Mouse (Mus musculus) myocyte (in vitro differentiated cells): Measurements from ENCODE around the gene AI661453. TPM values are rescaled to one million over a fixed set of nuclear protein-coding genes. Genes with fewer than 3 reads are reported as not detected.

Source experiments
- H3K27me3 ChIP-seq: one replicate; pipeline ENCODE4 v1.6.1; 2011; ENCODE audit not compliant: control insufficient read depth, insufficient read depth, insufficient read length
- H3K36me3 ChIP-seq: one replicate; pipeline ENCODE4 v1.6.1; 2011; ENCODE audit not compliant: control insufficient read depth, insufficient read depth
- H3K4me2 ChIP-seq: one replicate; pipeline ENCODE4 v1.6.1; 2011; ENCODE audit warnings: low read depth, control low read depth
- H3K4me3 ChIP-seq: one replicate; pipeline ENCODE4 v1.5.1; 2011; ENCODE audit warnings: mild to moderate bottlenecking, control low read depth, moderate library complexity
- H3K79me2 ChIP-seq: one replicate; pipeline ENCODE4 v1.6.1; 2011; ENCODE audit not compliant: control insufficient read depth, insufficient read depth
- H3ac ChIP-seq: one replicate; pipeline ENCODE4 v1.6.1; 2011; ENCODE audit not compliant: control insufficient read depth, insufficient read length
- CEBPB ChIP-seq: IDR thresholded peaks from 2 replicates; pipeline ENCODE4 v1.6.1; 2011; ENCODE audit warnings: mild to moderate bottlenecking, moderate library complexity; ENCODE audit not compliant: poor library complexity, insufficient read depth, severe bottlenecking
- E2F4 ChIP-seq: IDR thresholded peaks from one replicate; pipeline ENCODE4 v1.6.1; 2011; ENCODE audit warnings: mild to moderate bottlenecking, control low read depth, moderate library complexity; ENCODE audit not compliant: insufficient read depth
- MAX ChIP-seq: IDR thresholded peaks from one replicate; pipeline ENCODE4 v1.6.1; 2011; ENCODE audit warnings: low read depth, mild to moderate bottlenecking, control low read depth
- MYOD1 ChIP-seq, 3 experiments: IDR thresholded peaks; one replicate each; pipeline ENCODE4 v1.6.1; 2011; ENCODE audit warnings: control low read depth in 2 of 3, low read depth in 2 of 3, mild to moderate bottlenecking in 2 of 3, moderate library complexity in 1 of 3; ENCODE audit not compliant: insufficient read length in 2 of 3, control insufficient read depth in 1 of 3
- MYOG ChIP-seq, 3 experiments: IDR thresholded peaks; one replicate each; pipeline ENCODE4 v1.6.1; 2011; ENCODE audit warnings: control low read depth in 2 of 3, low read depth in 2 of 3, mild to moderate bottlenecking in 2 of 3; ENCODE audit not compliant: insufficient read length in 2 of 3, control insufficient read depth in 1 of 3, insufficient read depth in 1 of 3
- POLR2A ChIP-seq: IDR thresholded peaks from one replicate; pipeline ENCODE4 v1.6.1; 2011; ENCODE audit warnings: low read depth, mild to moderate bottlenecking, control low read depth, moderate library complexity; ENCODE audit not compliant: insufficient read length
- POLR2AphosphoS2 ChIP-seq: IDR thresholded peaks from one replicate; pipeline ENCODE4 v1.6.1; 2011; ENCODE audit warnings: low read depth, control low read depth; ENCODE audit not compliant: insufficient read length
- REST ChIP-seq: IDR thresholded peaks from one replicate; pipeline ENCODE4 v1.6.1; 2011; ENCODE audit warnings: mild to moderate bottlenecking, control low read depth, moderate library complexity; ENCODE audit not compliant: insufficient read depth, insufficient read length
- SRF ChIP-seq: IDR thresholded peaks from one replicate; pipeline ENCODE4 v1.6.1; 2011; ENCODE audit warnings: low read depth; ENCODE audit not compliant: control insufficient read depth, insufficient read length
- TCF12 ChIP-seq: IDR thresholded peaks from one replicate; pipeline ENCODE4 v1.6.1; 2011; ENCODE audit warnings: mild to moderate bottlenecking, control low read depth; ENCODE audit not compliant: poor library complexity, insufficient read depth, severe bottlenecking
- TCF3 ChIP-seq: IDR thresholded peaks from one replicate; pipeline ENCODE4 v1.6.1; 2011; ENCODE audit warnings: low read depth, control low read depth; ENCODE audit not compliant: insufficient read length
- USF1 ChIP-seq: IDR thresholded peaks from one replicate; pipeline ENCODE4 v1.6.1; 2011; ENCODE audit warnings: low read depth, mild to moderate bottlenecking, control low read depth, moderate library complexity
- polyA plus RNA-seq: library from polyadenylated mRNA; unstranded; fragments of >200 nt; fragmentation: generic; extraction: Trizol; gene quantifications from one replicate; pipeline ENCODE4 v1.2.1, GENCODE M21; 2012; ENCODE audit warnings: missing spikeins

AI661453 gene
- polyA plus RNA-seq, 1 experiment = 0.08 TPM

- Histone ChIP-seq H3K4me3 (no peak overlapping the region), H3K79me2 (no peaks in the 10 kb centered on the region), H3K27me3 (no peaks in the 10 kb centered on the region), H3K4me2 (peak overlapping the region; percentile 4), H3ac (no peak overlapping the region), H3K36me3 (no peaks in the 10 kb centered on the region)
- TF ChIP-seq TCF3 (no peak), MYOD1 (IDR thresholded peaks at IDR 0.05; ENCODE audit: control insufficient read depth in 1 of 3, insufficient read length in 2 of 3, low read depth in 2 of 3) (no peak), REST (no peak), MYOG (IDR thresholded peaks at IDR 0.05; ENCODE audit: control insufficient read depth in 1 of 3, insufficient read depth in 1 of 3, insufficient read length in 2 of 3, low read depth in 2 of 3) (no peak), USF1 (no peak), MAX (no peak), POLR2A (no peak), SRF (no peak), E2F4 (no peak), CEBPB (no peak), POLR2AphosphoS2 (no peak), TCF12 (no peak)
Observed at GRCm38 (mm10) chr17:47484241-47484921, 48.0 kb downstream of the AI661453 start.

DNA sequence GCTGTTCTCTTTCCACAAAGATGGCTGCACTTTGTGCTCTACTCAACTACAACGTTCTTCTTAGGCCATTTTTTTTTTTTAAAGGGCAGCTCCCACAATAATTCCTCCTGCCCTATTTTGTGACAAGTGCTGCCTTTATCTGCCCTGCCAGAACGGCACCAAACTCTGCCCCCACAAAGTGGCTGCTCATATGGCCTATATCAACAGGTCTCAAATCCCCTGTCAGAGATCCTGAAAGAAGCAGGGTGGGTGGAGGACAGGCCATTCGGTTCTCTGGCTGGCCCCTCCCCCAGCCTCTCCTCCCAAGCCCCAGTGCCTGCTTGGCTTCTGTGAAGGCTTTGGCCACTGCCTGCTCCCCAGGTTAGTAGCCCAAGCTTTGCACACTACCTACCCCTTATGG, 48.6 kb downstream of the AI661453 start:
- no peak for TF ChIP-seq REST
- no peak for TF ChIP-seq TCF3
- H3K4me2 ChIP-seq = peak overlapping the region; percentile 4

DNA sequence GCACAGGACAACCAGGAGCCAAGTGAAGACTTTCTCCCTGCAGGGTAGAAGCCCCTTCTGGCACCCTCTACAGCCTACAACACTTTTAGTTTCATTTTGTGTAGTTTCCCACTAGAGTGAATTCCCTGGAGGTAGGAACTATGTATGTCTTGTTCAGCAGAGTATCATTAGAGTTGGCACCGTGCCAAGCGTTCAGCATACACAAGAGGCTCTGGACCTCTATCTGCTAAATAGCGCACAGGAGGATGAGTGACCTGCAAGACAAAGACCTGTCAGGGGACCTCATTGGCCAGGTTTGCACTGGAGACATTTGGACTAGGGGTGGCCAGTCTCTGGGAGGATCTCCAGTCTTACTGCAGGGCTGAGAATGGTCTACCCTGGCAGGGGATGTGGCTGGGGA, 49.4 kb downstream of the AI661453 start:
- H3ac ChIP-seq = no peak overlapping the region
- no peak for TF ChIP-seq MAX
- no peak for TF ChIP-seq REST
- no peak for TF ChIP-seq MYOD1 (IDR thresholded peaks at IDR 0.05; ENCODE audit: control insufficient read depth in 1 of 3, insufficient read length in 2 of 3, low read depth in 2 of 3)
- TF ChIP-seq POLR2AphosphoS2 = no peak
- TF ChIP-seq USF1 = no peak
- TF ChIP-seq TCF12 = no peak
- no peak for TF ChIP-seq SRF
- no peak for TF ChIP-seq E2F4
- H3K36me3 ChIP-seq = peaks cover 6% of the 10 kb centered on the region
- no peaks in the 10 kb centered on the region for H3K79me2 ChIP-seq
- no peak overlapping the region for H3K4me2 ChIP-seq
- no peaks in the 10 kb centered on the region for H3K27me3 ChIP-seq
- no peak overlapping the region for H3K4me3 ChIP-seq

More for the DNA sequence above, 48.6 kb downstream of the AI661453 start:
- Histone ChIP-seq H3K79me2 (no peaks in the 10 kb centered on the region), H3K36me3 (no peaks in the 10 kb centered on the region), H3K27me3 (no peaks in the 10 kb centered on the region), H3K4me3 (no peak overlapping the region), H3ac (no peak overlapping the region)

DNA sequence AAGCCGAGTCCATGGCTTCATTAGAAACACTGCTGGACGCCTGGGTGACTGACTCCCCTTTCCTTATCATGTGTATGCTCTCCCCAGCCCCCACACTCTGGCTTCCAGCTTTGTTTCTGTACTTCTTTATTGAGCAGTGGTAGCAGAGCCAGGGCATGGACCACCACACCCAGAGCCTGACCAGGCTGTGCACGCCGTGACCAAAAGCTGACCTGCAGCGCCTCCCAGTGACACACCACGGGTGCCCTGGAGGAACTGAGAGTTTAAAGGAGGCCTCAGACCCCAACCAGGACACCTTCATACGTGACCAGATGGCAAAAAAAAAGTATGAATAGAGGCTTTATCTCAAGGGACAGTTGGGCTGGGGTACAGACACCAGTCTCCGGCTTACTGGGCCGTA, 54.4 kb downstream of the AI661453 start:
- TF ChIP-seq MYOG (IDR thresholded peaks at IDR 0.05; ENCODE audit: control insufficient read depth in 1 of 3, insufficient read depth in 1 of 3, insufficient read length in 2 of 3, low read depth in 2 of 3) (no peak), POLR2A (no peak), CEBPB (no peak), POLR2AphosphoS2 (no peak), TCF3 (no peak), USF1 (no peak), TCF12 (no peak), SRF (no peak), MAX (no peak), MYOD1 (IDR thresholded peaks at IDR 0.05; ENCODE audit: control insufficient read depth in 1 of 3, insufficient read length in 2 of 3, low read depth in 2 of 3) (no peak), E2F4 (no peak), REST (no peak)
- Histone ChIP-seq H3K36me3 (peaks cover 31% of the 10 kb centered on the region), H3ac (no peak overlapping the region), H3K4me3 (no peak overlapping the region), H3K79me2 (no peaks in the 10 kb centered on the region), H3K4me2 (no peak overlapping the region), H3K27me3 (no peaks in the 10 kb centered on the region)

DNA sequence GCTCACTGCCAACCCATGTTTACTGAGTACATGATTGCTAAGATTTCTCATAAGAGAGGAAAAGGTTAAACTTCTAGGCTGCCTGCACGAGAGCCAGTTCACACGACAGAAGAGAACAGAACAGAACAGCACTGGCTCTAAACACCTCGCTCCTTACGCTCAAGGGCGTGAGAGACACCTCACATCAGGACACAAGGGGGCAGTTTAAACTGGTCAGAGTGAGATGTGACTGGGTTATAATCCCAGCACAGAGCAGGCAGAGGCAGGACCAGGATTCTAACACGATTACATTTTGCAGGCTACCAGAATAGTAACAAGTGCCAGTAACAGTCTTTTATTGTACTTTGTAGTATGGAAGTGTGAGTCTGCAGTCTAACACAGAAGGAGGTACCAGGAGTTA, 56.3 kb downstream of the AI661453 start:
- Histone ChIP-seq H3ac (no peak overlapping the region), H3K79me2 (no peaks in the 10 kb centered on the region), H3K27me3 (no peaks in the 10 kb centered on the region), H3K4me2 (no peak overlapping the region), H3K4me3 (no peak overlapping the region), H3K36me3 (peaks cover 31% of the 10 kb centered on the region)
- TF ChIP-seq REST (no peak), MYOG (IDR thresholded peaks at IDR 0.05; ENCODE audit: control insufficient read depth in 1 of 3, insufficient read depth in 1 of 3, insufficient read length in 2 of 3, low read depth in 2 of 3) (no peak), TCF12 (no peak), SRF (no peak), TCF3 (no peak), CEBPB (no peak), USF1 (no peak), MYOD1 (IDR thresholded peaks at IDR 0.05; ENCODE audit: control insufficient read depth in 1 of 3, insufficient read length in 2 of 3, low read depth in 2 of 3) (no peak), POLR2A (no peak), POLR2AphosphoS2 (no peak), MAX (no peak), E2F4 (no peak)
